Mouse (Mus musculus): Measurements from ENCODE around the gene Ccl26.

The Ccl26 gene

GRCm38 (mm10) chr5:135544032-135544558, 19.3 kb downstream of the Ccl26 start:
- in situ Hi-C loops (cut with MboI, MseI), result no loop called here

GRCm38 (mm10) chr5:135537794-135538214, 25.6 kb downstream of the Ccl26 start:
- in situ Hi-C loops (cut with MboI, MseI), result no loop called here

- in situ Hi-C loops (cut with MboI, MseI), result no loop called here
Observed at GRCm38 (mm10) chr5:135537326-135537725, 26.0 kb downstream of the Ccl26 start.

- in situ Hi-C loops (cut with MboI, MseI), result no loop called here
Observed at GRCm38 (mm10) chr5:135535867-135536266, 27.5 kb downstream of the Ccl26 start.

GRCm38 (mm10) chr5:135533431-135533830, 29.9 kb downstream of the Ccl26 start:
- in situ Hi-C loops (cut with MboI, MseI), result no loop called here

GRCm38 (mm10) chr5:135531306-135531845, 32.0 kb downstream of the Ccl26 start:
- in situ Hi-C loops (cut with MboI, MseI), result no loop called here

- in situ Hi-C loops (cut with MboI, MseI), result no loop called here
Observed at GRCm38 (mm10) chr5:135529964-135530363, 33.4 kb downstream of the Ccl26 start.

- in situ Hi-C loops (cut with MboI, MseI), result no loop called here
Observed at GRCm38 (mm10) chr5:135529310-135529709, 34.1 kb downstream of the Ccl26 start.

- in situ Hi-C loops (cut with MboI, MseI), result no loop called here
Observed at GRCm38 (mm10) chr5:135527986-135528385, 35.4 kb downstream of the Ccl26 start.

GRCm38 (mm10) chr5:135524660-135525560, 38.5 kb downstream of the Ccl26 start:
- in situ Hi-C loops (cut with MboI, MseI), result no loop called here

- in situ Hi-C loops (cut with MboI, MseI), result no loop called here
Observed at GRCm38 (mm10) chr5:135524087-135524486, 39.3 kb downstream of the Ccl26 start.

- in situ Hi-C loops (cut with MboI, MseI), result no loop called here
Observed at GRCm38 (mm10) chr5:135522111-135522722, 41.2 kb downstream of the Ccl26 start.

GRCm38 (mm10) chr5:135517348-135517883, 46.0 kb downstream of the Ccl26 start:
- in situ Hi-C loops (cut with MboI, MseI), result no loop called here

GRCm38 (mm10) chr5:135513131-135513530, 50.2 kb downstream of the Ccl26 start:
- in situ Hi-C loops (cut with MboI, MseI), result no loop called here

- in situ Hi-C loops (cut with MboI, MseI), result no loop called here
Observed at GRCm38 (mm10) chr5:135511105-135511504, 52.3 kb downstream of the Ccl26 start.

Data from T-helper 1 cell (primary cell).